Mouse (Mus musculus) right cerebral cortex, adult 2 months (tissue): Measurements from ENCODE around the gene Oxsm.

ENCODE experiments used
- DNase-seq, 2 experiments: peaks; one replicate each; pipeline ENCODE4 v3.0.0; 2021 to 2022; ENCODE audit warnings: low spot score in 2 of 2

Gene Oxsm

DNA sequence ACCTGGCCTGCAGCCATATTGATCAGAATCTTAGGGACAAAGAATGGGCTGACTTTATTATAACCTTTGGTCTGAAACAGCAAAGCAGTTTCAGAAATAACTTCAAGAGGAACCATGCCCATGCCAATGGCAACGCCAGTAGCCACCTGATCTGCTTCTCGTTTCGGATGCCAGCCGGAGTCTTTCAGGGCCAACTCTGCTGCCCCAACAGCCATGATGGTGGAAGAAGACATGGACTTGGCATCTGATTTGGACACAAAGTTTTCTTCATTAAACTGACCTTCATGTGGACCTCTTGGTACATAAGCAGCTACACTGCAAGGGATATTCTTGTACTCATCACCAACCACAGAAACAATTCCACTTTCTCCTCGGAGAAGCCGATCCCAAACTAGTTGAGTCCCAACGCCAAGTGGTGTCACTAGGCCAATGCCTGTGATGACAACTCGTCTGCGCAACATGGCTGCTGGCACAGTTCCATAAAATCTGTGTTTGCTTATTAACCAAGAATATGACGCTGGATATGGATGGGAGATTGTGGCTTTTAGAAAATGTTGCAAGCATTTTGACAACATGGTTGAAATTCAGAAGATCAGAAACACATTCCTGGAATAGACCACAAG lies 7.3 kb downstream of the Oxsm start:
- DNase-seq: no peak

DNA sequence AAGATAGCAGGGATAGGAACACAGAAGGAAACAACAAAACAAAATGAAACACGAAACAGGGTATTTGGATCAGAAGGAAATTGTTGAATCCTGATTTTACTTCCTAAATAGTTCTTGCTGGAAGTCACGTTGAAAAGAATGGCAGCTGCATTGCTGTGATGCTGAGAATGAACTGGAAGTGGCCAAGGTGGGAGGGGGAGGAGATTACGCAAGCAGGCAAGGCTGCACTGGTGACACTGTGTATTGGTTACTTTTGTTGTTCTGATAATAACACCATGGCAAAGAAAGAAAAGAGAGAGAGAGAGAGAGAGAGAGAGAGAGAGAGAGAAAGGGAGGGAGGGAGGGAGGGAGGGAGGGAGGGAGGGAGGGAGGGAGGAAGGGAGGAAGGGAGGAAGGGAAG lies 13.1 kb downstream of the Oxsm start:
- no peak for DNase-seq

DNA sequence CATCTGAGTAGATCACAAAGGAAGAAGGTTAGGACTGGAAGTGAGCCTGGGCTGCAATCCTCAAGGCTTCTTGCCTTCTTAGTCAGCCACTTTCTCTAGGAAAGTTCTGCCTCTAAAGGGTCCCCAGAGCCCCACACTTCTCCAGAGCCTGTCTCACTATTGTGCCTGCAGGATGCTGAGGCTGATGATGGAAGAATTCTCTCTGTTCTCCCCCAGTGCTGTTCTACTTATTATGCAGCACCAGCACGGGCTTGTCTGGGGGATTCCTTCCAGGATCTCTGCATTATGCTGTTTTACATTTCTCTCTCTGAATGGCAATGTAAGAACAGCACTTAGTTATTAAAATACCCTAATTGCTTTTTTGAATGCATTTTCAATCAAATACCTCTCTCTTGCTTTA lies 16.1 kb downstream of the Oxsm start:
- no peak for DNase-seq

GRCm38 (mm10) chr14:16230581-16230980 lies 19.0 kb downstream of the Oxsm start:
- DNase-seq: no peak

DNA sequence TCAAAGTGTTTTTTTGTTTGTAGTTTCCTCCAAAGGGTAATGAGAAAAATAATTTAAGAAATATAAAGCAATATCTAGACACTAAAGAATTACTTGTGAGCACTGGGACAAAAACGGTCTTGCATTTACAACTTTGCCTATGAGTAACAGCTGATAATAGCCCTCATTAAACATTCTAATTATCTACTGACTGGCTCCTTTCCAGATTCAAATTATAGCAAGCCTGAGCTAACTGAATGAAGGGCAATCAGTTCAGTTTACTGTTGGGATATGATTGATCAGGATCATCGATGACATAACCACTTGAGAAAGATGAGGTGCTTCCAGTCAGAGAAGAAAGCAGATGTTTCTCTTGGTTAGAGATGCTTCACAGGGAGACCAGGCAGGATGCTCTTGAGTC lies 20.2 kb downstream of the Oxsm start:
- DNase-seq: no peak

GRCm38 (mm10) chr14:16219015-16219414 lies 30.6 kb downstream of the Oxsm start:
- no peak for DNase-seq

- DNase-seq: no peak
These were observed 41.9 kb downstream of the Oxsm start for GRCm38 (mm10) chr14:16207722-16208121.

- DNase-seq: no peak
These were observed 47.9 kb downstream of the Oxsm start for GRCm38 (mm10) chr14:16201673-16202072.

DNA sequence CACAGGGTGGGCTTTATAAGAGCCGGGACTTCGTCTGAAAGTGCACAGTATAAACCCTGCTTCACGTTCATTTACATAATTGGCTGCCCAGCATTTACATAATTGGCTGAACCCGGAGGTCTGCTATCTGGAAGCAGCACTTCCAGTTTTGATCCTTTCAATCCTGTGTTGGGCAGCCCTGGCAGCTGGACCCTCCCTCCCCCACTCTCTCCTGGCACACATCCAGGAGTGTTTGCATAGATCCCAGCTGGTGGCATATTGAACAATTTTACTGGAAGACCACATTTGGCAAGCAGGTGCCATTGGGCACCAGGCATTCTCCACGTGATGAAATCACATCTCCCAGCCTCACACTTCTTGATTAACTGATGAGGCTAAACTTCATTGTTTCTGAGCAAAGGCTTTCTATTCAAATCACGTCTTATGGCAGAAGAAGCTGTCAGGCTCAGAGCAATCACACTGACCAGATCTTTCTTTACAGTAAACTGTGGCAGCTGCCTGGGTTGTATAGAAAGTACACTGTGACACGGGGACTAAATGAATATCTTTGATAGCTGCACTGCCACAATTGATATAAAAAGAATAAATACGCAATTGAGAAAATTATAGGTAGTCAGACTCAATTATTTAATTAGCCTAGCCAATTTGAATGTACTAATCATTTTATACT lies 48.5 kb downstream of the Oxsm start:
- peak; percentile 44 to 70 for DNase-seq

DNA sequence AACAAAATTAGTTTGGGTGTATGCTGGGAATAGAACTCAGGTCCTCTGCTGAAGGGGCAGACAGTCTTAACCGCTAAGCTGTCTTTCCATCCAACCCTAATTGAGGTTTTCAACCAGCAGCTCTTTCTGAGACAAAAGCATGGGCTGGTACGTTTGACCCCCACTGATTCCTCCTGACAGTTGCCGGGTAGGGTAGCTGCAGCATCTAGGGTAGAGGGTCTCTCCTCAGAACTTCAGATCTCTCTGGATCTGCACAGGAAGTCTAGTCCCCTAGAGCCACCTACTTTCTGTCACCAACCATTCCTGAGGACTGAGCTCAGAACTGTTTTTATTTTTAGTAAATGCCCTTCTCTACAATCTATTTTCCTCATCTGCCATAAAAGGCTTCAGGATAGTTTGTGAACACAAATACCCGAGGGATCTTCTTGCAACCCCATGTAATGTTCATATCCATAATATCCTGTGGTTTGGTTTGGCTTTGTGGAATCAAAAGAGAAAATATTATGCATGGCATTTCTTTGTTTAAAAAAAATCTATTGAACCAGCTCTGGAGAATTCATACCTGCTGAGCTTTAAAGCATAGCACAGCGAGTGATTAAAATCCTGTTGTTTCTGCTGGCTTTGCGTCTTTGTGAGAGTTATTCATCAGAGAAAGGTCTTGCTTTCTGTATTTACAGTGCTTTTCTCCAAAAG lies 49.2 kb downstream of the Oxsm start:
- no peak for DNase-seq

DNA sequence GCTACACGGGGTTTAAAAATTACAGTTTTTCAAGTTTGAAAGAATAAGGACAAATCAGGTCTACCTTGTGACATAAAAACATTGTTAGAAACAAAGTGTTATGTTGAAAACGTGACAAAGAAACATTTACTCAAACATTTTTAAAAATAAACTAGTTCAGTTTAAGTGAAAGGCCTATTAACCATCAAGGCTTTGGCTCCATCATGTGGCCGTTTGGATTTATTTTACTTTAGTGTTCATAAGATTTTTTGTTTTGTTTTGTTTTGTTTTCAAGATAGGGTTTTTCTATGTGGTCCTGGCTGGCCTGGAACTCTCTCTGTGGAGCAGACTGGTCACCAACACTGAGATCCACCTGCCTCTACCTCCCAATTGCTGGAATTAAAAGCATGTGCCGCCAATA lies 53.1 kb downstream of the Oxsm start:
- DNase-seq: peak in 1 of 2 experiments; percentile 16

DNA sequence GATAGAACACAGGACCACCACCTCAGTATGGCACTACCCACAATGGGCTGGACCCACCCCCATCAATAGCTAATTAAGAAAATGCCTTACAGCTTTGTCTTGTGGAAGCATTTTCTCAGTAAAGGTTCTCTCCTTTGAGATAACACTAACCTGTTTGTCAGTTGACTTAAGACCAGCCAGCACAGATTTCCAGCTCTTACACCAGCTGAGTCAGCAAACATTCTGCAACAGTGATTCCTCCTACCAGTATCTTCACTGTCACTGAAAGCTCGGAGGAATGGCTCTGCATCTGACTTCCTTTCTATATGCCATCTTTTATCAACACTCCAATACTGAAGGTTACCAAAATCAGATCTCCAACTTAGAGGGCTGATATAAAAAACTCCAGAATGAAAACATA lies 54.1 kb downstream of the Oxsm start:
- no peak for DNase-seq

DNA sequence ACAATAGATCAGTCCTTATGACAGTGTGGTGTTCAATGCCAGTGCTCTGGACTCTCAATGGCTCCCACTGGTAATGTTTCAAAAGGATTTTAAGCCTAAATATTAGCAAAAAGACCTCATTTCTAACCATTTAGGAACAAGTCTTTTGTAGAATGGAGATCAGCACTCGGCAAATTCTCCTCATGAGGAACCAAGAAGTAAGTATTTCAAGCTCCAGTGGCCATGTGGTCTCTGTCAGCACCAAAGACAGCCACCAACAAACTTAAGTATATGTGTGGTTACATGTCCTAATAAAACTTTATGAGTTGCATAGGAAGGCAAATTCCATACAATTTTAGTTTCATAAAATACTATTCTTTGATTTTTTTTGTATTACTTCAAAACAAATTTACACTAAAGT lies 55.5 kb downstream of the Oxsm start:
- DNase-seq: no peak

GRCm38 (mm10) chr14:16189142-16189541 lies 60.5 kb downstream of the Oxsm start:
- no peak for DNase-seq
